Mouse (Mus musculus) embryonic stem cell, embryonic (primary cell): ENCODE measurements around the gene 1110008L16Rik.
"Not testable (repeated sequence)": the region's sequence is repeated elsewhere in the genome, so short reads cannot be mapped to it uniquely, and the experiment has no call there.

Experiments used
- CTCF ChIA-PET, 4 experiments: fragments of 300-600 bp in 2 of 4; fragments of 350-600 bp in 2 of 4; sonication (Branson Sonifier 250); formaldehyde crosslinking; loops; one replicate each; lab custom pipeline; 2022; ENCODE audit warnings: inconsistent platforms in 2 of 4; lab: Charles Lee
- POLR2A ChIA-PET, 4 experiments: fragments of 300-600 bp in 2 of 4; fragments of 350-600 bp in 2 of 4; sonication (Branson Sonifier 250); formaldehyde crosslinking; loops; one replicate each; lab custom pipeline; 2022; ENCODE audit warnings: antibody characterized with exemption in 4 of 4, inconsistent platforms in 1 of 4; lab: Charles Lee

1110008L16Rik gene

GRCm38 (mm10) chr12:55299336-55299735 lies at the start of gene 1110008L16Rik:
TSS of gene 1110008L16Rik (plus strand) at chr12:55299577.
- ChIA-PET CTCF (no interaction called here), POLR2A (interaction anchor here in 3 of 4 experiments (0.5 to 1.5 kb wide), 4 partner anchors 22 to 196 kb away, joined by 3 to 6 read pairs (median 4); no protein-coding TSS in a partner anchor)

DNA sequence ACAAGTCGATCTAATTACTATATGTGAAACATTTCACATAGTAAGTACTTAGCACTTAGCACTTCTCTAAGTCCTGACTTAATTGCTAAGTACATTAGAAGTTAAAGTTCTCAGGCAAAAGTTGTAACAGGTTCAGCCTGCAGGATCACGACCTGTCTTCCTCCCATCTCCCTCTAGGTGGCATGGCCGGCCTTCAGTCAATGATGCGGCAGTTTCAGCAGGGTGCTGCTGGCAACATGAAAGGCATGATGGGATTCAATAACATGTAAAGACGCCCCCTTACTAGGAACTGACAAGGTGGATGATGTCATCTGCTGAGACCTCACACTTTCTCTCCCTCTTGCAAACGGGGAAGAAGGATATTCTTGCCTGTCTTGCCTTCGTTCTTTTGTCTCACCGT lies 37.4 kb upstream of the 1110008L16Rik start:
- CTCF ChIA-PET, POLR2A ChIA-PET: not testable (repeated sequence)

GRCm38 (mm10) chr12:55263385-55263784 lies 36.0 kb upstream of the 1110008L16Rik start:
- POLR2A ChIA-PET, CTCF ChIA-PET: not testable (repeated sequence)

- ChIA-PET CTCF (interaction anchor here in 2 of 4 experiments (0.6 kb wide), 2 partner anchors 30 to 475 kb away, joined by 3 to 8 read pairs; no protein-coding TSS in a partner anchor), POLR2A (interaction anchor here (0.6 to 0.8 kb wide), 7 partner anchors 25 to 445 kb away, joined by 3 to 5 read pairs (median 4); no protein-coding TSS in a partner anchor)
These were observed 27.1 kb upstream of the 1110008L16Rik start for GRCm38 (mm10) chr12:55272243-55272642.

DNA sequence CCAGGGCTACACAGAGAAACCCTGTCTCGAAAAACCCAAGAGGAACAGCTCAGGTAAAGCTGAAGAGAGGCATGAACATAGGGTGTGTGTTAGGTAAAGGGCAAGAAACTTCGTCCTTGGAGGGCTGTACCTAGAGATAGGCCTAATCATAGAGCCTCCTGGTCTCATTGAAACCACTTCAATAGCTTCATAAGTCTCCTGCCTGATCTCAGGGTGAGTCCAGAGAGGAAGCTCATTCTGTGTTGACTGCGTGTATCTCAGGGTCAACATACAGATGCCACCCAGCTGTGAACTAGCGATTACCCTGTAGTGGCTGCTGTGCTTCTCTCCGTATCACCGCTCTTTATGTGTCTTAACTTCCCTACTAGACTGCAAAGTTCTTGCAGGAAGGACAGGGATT lies 21.8 kb upstream of the 1110008L16Rik start:
- POLR2A ChIA-PET, CTCF ChIA-PET: not testable (repeated sequence)

DNA sequence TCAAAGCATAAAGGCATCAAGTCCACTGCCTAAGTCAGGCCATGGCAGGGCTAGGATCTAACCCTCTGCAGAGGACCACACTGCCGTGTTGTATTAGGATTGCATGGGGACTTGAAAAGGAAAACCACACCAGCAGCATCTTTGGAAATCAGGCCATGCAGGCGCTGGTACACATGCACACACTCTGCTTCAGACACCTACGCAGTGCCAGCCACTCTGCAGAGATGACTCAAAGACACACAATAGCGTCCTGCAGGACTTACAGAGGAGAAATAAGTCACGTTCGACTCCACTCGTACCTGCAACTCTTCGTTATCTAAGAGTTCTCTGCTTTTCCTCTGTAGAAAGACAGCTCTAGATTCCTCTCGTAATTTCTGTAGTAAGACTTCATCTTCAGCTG lies 1.3 kb upstream of the 1110008L16Rik start:
- ChIA-PET CTCF (interaction anchor here in 1 of 4 experiments (0.7 kb wide), 1 partner anchor 14 kb away, joined by 3 read pairs; no protein-coding TSS in a partner anchor), POLR2A (interaction anchor here in 1 of 4 experiments (0.8 kb wide), 1 partner anchor 9 kb away, joined by 3 read pairs; no protein-coding TSS in a partner anchor)

DNA sequence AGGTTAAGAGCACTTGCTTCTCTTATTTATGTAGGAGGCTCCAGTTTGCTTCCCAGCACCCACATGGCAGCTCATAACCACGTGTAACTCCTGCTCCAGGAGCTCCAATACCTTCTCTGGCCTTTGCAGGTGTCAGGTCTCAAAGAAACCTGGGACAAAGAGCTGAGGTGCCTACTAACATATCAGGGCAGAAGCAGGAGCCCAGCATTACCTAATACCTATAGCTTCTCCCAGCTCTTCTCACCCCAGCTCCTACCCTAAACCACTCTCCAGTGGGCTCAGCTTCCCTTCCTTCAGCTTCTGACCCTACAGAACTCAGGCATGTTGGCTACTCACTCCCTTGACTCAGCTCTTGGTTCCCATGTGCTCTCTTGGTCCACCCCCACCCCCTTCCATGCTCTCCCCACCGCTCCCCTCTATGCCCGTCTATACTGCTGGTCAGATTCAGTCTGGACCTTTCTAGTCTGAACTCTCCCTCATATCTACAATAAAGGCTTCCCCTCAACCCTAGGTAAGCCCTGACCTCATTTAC lies 1.5 kb downstream of the 1110008L16Rik start:
- ChIA-PET POLR2A (interaction anchor here (0.6 to 4.7 kb wide), 8 partner anchors 9 to 384 kb away, joined by 3 to 46 read pairs (median 8); no protein-coding TSS in a partner anchor), CTCF (interaction anchor here in 3 of 4 experiments (0.6 to 1.3 kb wide), 3 partner anchors 13 to 470 kb away, joined by 3 to 4 read pairs (median 3); no protein-coding TSS in a partner anchor)

DNA sequence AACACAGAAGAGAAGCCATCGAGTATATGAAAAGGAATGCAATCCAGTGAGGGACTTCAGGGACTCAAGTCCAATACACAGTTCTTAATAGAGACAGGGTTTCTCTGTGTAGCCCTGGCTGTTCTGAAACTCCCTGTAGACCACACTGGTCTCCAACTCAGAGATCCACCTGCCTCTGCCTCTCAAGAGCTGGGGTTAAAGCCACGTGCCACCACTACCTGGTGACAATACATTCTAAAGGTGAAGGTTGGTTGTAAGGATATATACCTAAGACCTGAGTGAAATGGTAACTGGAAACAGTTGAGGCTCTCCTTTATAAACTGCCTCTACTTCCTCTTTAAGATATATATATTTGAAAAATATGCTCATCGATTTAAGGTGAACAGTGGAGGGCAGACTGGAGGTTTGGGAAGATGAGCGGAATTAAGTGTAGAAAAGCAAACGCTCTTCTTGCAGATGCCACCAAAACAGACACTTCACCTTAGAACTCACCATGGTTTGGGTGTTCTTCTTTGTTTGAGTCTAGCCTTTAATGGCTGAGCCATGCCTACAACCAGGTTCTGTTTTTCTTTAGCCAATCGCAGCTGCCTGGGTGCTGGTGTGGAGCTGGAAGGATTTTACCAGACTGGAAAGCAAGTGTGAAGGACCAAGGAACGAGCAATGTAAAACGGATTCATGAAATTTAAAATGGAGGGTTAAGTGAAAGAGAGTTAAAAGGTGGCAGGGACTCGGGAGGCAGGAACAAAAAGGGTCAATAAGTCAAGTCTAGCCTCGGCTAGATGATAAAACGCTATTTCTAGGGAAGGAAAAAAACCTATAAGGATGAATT lies 2.3 kb downstream of the 1110008L16Rik start:
- ChIA-PET CTCF (interaction anchor here in 2 of 4 experiments (0.6 to 1.3 kb wide), 5 partner anchors 10 to 439 kb away, joined by 3 to 5 read pairs (median 3); partner anchors contain the start of gene Cfl2 (in 1 of the 2)), POLR2A (interaction anchor here (0.5 to 4.7 kb wide), 46 partner anchors 7 to 535 kb away, joined by 3 to 46 read pairs (median 5); partner anchors contain the start of genes Brms1l (in 2 of the 4), 2700097O09Rik (in 1 of the 4), Aldoart2 (in 1 of the 4) and Cfl2 (in 1 of the 4))

DNA sequence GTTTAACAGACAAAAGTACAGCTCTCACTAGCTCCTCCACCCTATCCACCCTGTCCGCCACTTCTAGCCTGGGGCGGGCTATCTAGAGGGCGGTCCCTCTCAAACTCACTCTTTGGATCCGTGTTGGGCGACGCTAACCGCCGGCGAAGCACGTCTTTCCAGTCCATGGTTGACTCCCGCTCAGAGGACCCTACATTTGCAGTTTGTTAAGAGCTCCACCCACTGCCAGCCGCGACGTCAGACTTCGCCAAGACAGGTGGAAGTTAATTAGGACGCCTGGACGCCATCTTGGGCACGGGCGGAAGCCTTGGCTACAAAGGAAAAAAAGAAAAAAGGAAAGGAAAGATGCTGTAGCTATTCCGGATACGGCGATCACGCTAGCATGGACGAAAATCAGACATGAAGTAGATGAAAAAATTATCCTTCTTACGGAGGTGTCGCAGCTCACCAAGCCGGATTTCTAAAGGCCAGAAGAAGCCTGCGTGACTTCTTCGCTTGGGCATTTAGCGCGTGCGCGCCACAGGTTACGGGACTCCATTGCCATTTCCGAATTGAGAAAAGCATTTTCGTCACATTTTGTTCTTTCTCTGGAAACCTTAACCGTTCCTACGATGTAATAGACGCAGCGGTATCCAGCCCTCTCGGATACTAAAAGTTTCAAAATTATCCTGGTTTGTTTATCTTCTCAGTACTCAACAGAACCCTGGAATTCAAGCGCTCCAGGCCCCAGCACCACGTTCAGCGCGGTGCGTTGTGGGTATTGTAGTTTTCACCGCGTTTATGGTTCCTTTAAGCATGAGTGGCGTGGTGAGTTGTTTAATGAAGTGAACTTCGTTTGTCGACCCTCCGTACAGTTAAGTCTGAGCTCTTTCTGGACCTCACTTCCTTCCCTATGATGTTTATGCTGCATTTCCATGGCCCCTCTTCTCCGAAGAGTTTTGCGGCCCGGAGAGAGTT lies 3.4 kb downstream of the 1110008L16Rik start, which contains the start of gene Ppp2r3c:
Gene Ppp2r3c, minus strand, starts transcription at position 514 of the 957 bp plus-strand sequence.
- CTCF ChIA-PET, result interaction anchor here (0.5 to 1.5 kb wide), 9 partner anchors 8 to 1681 kb away, joined by 3 to 8 read pairs (median 3); partner anchors contain the start of gene Cfl2 (in 1 of the 4)
- POLR2A ChIA-PET, result interaction anchor here (0.5 to 4.7 kb wide), 65 partner anchors 8 to 534 kb away, joined by 3 to 46 read pairs (median 4); partner anchors contain the start of genes 2700097O09Rik (in 2 of the 4), Brms1l (in 2 of the 4), Srp54a (in 2 of the 4) and Aldoart2 (in 1 of the 4)

- CTCF ChIA-PET, result interaction anchor here in 1 of 4 experiments (0.6 kb wide), 1 partner anchor 18 kb away, joined by 5 read pairs; no protein-coding TSS in a partner anchor
- POLR2A ChIA-PET, result interaction anchor here in 1 of 4 experiments (1.1 to 1.3 kb wide), 3 partner anchors 80 to 199 kb away, joined by 3 to 4 read pairs (median 4); partner anchors contain the start of gene Nfkbia
These were observed 7.0 kb downstream of the 1110008L16Rik start for GRCm38 (mm10) chr12:55306371-55306770.

- ChIA-PET CTCF (no interaction called here), POLR2A (interaction anchor here in 3 of 4 experiments (0.7 to 1.6 kb wide), 5 partner anchors 9 to 360 kb away, joined by 3 to 4 read pairs (median 3); partner anchors contain the start of gene Psma6 (in 1 of the 3))
These were observed 8.2 kb downstream of the 1110008L16Rik start for GRCm38 (mm10) chr12:55307566-55307965.

- POLR2A ChIA-PET, result interaction anchor here in 1 of 4 experiments (2.9 kb wide), 1 partner anchor 187 kb away, joined by 17 read pairs; no protein-coding TSS in a partner anchor
- CTCF ChIA-PET, result no interaction called here
These were observed 9.4 kb downstream of the 1110008L16Rik start for GRCm38 (mm10) chr12:55308731-55309130.

DNA sequence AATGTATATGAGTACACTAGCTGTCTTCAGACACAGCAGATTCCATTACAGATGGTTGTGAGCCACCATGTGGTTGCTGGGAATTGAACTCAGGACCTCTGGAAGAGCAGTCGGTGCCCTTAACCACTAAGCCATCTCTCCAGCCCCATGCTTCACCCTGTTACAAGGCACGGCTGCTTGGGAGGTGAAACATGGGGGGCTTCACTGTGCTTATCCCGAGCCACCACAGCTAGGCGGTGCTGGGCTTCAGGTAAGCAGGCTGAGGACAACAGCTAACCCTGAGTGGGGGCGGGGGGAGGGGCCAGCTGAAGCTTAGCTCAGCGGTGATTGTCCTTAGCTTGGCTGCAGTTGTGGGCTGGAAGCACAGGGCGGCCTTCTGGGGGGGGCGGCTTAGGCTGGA lies 10.1 kb downstream of the 1110008L16Rik start:
- POLR2A ChIA-PET, result interaction anchor here in 3 of 4 experiments (0.6 to 5.2 kb wide), 14 partner anchors 7 to 527 kb away, joined by 3 to 46 read pairs (median 4); partner anchors contain the start of genes Brms1l (in 1 of the 3), Nfkbia (in 1 of the 3), Ppp2r3c (in 1 of the 3) and Ralgapa1 (in 1 of the 3)
- CTCF ChIA-PET, result interaction anchor here in 2 of 4 experiments (0.6 to 1.1 kb wide), 3 partner anchors 12 to 185 kb away, joined by 3 to 5 read pairs (median 4); no protein-coding TSS in a partner anchor

DNA sequence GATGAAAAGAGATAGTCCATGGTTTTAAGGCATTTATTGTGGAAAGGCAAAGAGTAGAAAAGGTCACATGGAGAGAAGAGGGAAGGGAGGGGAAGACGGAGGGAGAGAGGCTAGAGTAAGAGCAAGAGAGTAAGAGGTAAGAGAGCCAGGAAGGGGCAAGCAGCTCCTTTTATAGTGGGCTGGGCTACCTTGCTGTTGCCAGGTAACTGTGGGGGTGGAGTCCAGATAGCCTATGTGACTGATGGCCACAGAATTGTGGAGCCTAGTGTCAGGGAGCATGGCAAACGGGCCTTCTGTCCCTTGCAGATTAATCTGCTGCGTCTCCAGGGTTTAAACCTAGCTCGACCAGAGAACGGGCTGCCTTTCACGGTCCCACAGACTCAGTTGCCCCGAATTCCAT lies 12.5 kb downstream of the 1110008L16Rik start:
- ChIA-PET CTCF (interaction anchor here (0.5 to 1.5 kb wide), 5 partner anchors 8 to 519 kb away, joined by 3 read pairs; partner anchors contain the start of gene Ppp2r3c (in 1 of the 4)), POLR2A (interaction anchor here in 3 of 4 experiments (0.6 to 5.2 kb wide), 20 partner anchors 9 to 525 kb away, joined by 3 to 46 read pairs (median 4); partner anchors contain the start of genes Ppp2r3c (in 3 of the 3) and Brms1l (in 1 of the 3))

DNA sequence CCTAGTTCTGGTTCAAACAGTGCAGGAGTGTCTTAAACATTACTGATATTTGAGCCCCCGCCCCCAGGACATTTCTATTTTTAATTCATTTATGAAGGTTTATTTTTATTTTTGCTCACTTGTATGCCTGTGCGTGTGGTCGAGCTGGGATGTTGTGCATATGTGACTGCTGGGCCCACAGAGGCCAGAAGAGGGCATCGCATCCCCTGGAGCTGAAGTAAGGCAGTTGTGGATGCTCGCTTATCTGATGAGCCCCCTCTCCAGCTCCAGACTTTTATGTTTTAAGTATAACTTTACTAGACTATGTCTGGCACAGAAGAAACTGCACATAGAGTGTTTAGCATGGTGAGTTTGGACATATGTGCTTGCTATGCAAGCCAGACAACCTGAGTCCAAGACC lies 14.5 kb downstream of the 1110008L16Rik start:
- POLR2A ChIA-PET, result interaction anchor here in 3 of 4 experiments (0.5 to 5.2 kb wide), 11 partner anchors 12 to 617 kb away, joined by 3 to 46 read pairs (median 3); partner anchors contain the start of gene Ppp2r3c (in 1 of the 3)
- CTCF ChIA-PET, result interaction anchor here (0.5 to 2.0 kb wide), 31 partner anchors 8 to 484 kb away, joined by 3 to 15 read pairs (median 4); partner anchors contain the start of genes Aldoart2 (in 1 of the 4), Insm2 (in 1 of the 4), Nfkbia (in 1 of the 4) and Ppp2r3c (in 1 of the 4)

GRCm38 (mm10) chr12:55315192-55315591 lies 15.8 kb downstream of the 1110008L16Rik start:
- POLR2A ChIA-PET, result interaction anchor here in 1 of 4 experiments (0.6 to 2.1 kb wide), 6 partner anchors 13 to 292 kb away, joined by 3 to 7 read pairs (median 4); partner anchors contain the start of gene Ppp2r3c
- CTCF ChIA-PET, result no interaction called here
